8 mouse cellular contexts compared by ENCODE assay signal in the genomic region with DNA sequence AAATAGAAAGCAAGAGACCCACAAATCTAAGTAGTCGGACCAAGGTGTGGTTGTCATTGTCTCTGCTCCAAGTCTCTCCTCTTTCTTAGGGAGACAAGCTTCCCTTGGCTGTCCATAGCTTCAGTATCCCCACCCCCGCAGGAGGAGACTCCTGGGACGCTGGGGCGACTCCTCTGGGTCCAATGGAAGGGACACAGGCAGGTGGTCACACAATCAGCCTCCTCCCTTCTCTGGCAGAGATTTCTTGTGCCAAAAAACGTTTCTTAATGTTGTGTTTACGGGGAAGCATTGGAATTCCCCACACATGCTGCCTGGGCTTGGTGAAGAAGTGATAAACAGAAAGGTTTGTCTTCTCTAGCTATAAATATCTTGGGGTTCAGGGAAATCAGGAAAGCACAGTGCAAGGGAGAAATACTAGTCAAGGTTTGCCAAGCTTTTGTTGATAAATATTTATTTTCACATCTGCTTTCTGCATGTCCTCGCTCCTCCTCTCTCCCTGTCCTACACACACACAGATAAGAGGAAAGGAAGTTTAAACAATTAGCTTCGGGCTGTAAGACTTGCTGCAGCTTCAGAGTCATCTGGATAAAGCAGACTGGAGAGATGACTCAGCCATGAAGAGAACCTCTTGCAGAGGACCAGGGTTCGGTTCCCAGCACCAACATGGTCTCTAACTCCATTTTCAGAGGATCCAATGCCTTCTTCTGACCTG. TPM values are rescaled to one million over a fixed set of nuclear protein-coding genes. Genes with fewer than 3 reads are reported as not detected.
DNase-seq lines count a peak whose midpoint lies in the region; ATAC-seq and TF ChIP-seq lines count a peak whose summit lies in the region.
"Had no signal": no experiment of that assay in that cellular context is flagged by ENCODE, and none has a peak within 500 bp of the region (broad histone marks: within the 10 kb centered on the region; RNA-seq: fewer than 3 reads in every experiment).

No protein-coding gene starts in this region.

- DNase-seq in 3T3-L1 (ENCODE audit: low read depth, low spot score) = peak; percentile 5
- peak; percentile 21 for DNase-seq in brain, embryonic 14.5 days (ENCODE audit: low read depth)
- DNase-seq in heart, postnatal 10 days = peak; percentile 58 to 62
- DNase-seq in liver, embryonic 11.5 days (ENCODE audit: low spot score) = no peak
- no peak for DNase-seq in embryo, embryonic 10.5 days (ENCODE audit: low spot score)
- DNase-seq in spleen, postnatal 36 days (ENCODE audit: low spot score in 2 of 2) = no peak

- peak overlapping the region; percentile 13; the same call in 1 of the 2 replicates for H3K4me3 ChIP-seq in liver, embryonic 11.5 days (ENCODE audit: low read depth, low read length)
- no peak overlapping the region for H3K4me3 ChIP-seq in neural tube, embryonic 14.5 days (ENCODE audit: low read depth, low read length)

- no peaks in the 10 kb centered on the region for H3K36me3 ChIP-seq in liver, embryonic 11.5 days (ENCODE audit: control insufficient read depth, insufficient read depth, low read length)
- H3K36me3 ChIP-seq in neural tube, embryonic 14.5 days (ENCODE audit: control insufficient read depth, insufficient read depth, low read length) = no peaks in the 10 kb centered on the region

- TF ChIP-seq POLR2A in brain, embryonic 14.5 days (IDR thresholded peaks at IDR 0.05; ENCODE audit: borderline replicate concordance, extremely low read depth, insufficient read depth, insufficient read length, poor library complexity, severe bottlenecking) = no peak

- TF ChIP-seq CTCF in brain, embryonic 14.5 days (IDR thresholded peaks at IDR 0.05; ENCODE audit: borderline replicate concordance, extremely low read depth, insufficient read depth, insufficient read length) = no peak

- H3K9me3 ChIP-seq in liver, embryonic 11.5 days (ENCODE audit: control insufficient read depth, low read length) = no peaks in the 10 kb centered on the region
- H3K9me3 ChIP-seq in neural tube, embryonic 14.5 days (ENCODE audit: control insufficient read depth, low read length) = no peaks in the 10 kb centered on the region

- ATAC-seq in liver, embryonic 11.5 days (replicated peaks; ENCODE audit: low FRiP score) = no peak
- peak; percentile 29 for ATAC-seq in neural tube, embryonic 14.5 days (ENCODE audit: low read depth)

- no peak overlapping the region for H3K9ac ChIP-seq in liver, embryonic 11.5 days (ENCODE audit: low read depth, low read length)
- H3K9ac ChIP-seq in neural tube, embryonic 14.5 days (replicated peaks; ENCODE audit: low read depth, low read length) = no peak overlapping the region

- no peaks in the 10 kb centered on the region for H3K27me3 ChIP-seq in liver, embryonic 11.5 days (replicated peaks; ENCODE audit: control insufficient read depth, insufficient read depth, low read length)
- no peaks in the 10 kb centered on the region for H3K27me3 ChIP-seq in neural tube, embryonic 14.5 days (ENCODE audit: control insufficient read depth, insufficient read depth, low read length)

- 25% methylated on average over 9 of the region's 9 CpGs for WGBS in liver, embryonic 11.5 days
- 42% methylated on average over 9 of the region's 9 CpGs for WGBS in neural tube, embryonic 14.5 days

- intact Hi-C loops in heart, postnatal 10 days (cut with DNase I) = loop anchor here (2.0 to 10.0 kb wide), 3 partner anchors 118 to 284 kb away; no protein-coding TSS in a partner anchor

- H3K27ac ChIP-seq in liver, embryonic 11.5 days (ENCODE audit: low read depth, low read length) = peak overlapping the region; percentile 16; the same call in 1 of the 2 replicates
- H3K27ac ChIP-seq in neural tube, embryonic 14.5 days (ENCODE audit: low read depth, low read length) = 0 out of 2 replicates have a peak overlapping the region, but pooled peaks have one; percentile 16
- H3K27ac ChIP-seq: macrophage had no signal

- H3K4me2 ChIP-seq in liver, embryonic 11.5 days = peak overlapping the region; percentile 54
- H3K4me2 ChIP-seq in neural tube, embryonic 14.5 days (ENCODE audit: low read depth, low read length) = peak overlapping the region; percentile 38; the same call in 1 of the 2 replicates

- H3K4me1 ChIP-seq in liver, embryonic 11.5 days (replicated peaks; ENCODE audit: control insufficient read depth, insufficient read depth, low read length) = peaks cover 36% of the 10 kb centered on the region
- peaks cover 7% of the 10 kb centered on the region; the same call in 1 of the 2 replicates for H3K4me1 ChIP-seq in neural tube, embryonic 14.5 days (ENCODE audit: control insufficient read depth, insufficient read depth, low read length)

RNA-seq across cellular contexts. Expression of a gene that starts 34.5 kb away (rescaled TPM):
- 12.4 and 12.9 TPM in 2 replicates for polyA plus RNA-seq in brain, embryonic 14.5 days (2012; rRNA removed)
- under 1 TPM in 1 of 2 experiments, not detected in 1; 0.38 TPM for total RNA-seq in heart, postnatal 10 days (2021)
- polyA plus RNA-seq in liver, embryonic 11.5 days (2014; fragmentation: Nextera tagmentation; extraction: Ambion mirVana) = 3.7 and 4.8 TPM in 2 replicates
- 9.7 and 15.4 TPM in 2 replicates for polyA plus RNA-seq in neural tube, embryonic 14.5 days (2014; fragmentation: Nextera tagmentation; extraction: Ambion mirVana)

Comparison
In these comparisons a context has a peak if more than half of its experiments do, and no peak if none do; other contexts are left out.
1. DNase-seq: peak in 3T3-L1 (single experiment), brain, embryonic 14.5 days (single experiment) and heart, postnatal 10 days (2 of 2); none in liver, embryonic 11.5 days (single experiment), embryo, embryonic 10.5 days (single experiment) and spleen, postnatal 36 days (0 of 2).